Mouse (Mus musculus): ENCODE data around the gene Lrrk1. TPM values are rescaled to one million over a fixed set of nuclear protein-coding genes. Genes with fewer than 3 reads are reported as not detected.

Gene Lrrk1
- polyA plus RNA-seq, 2 experiments = 2.3 to 3.1 TPM

- Histone ChIP-seq H3K27ac (no peak overlapping the region), H3K27me3 (ENCODE audit: control insufficient read depth, insufficient read depth, low read length) (no peaks in the 10 kb centered on the region), H3K4me3 (ENCODE audit: insufficient read depth in 1 of 2, low read depth in 2 of 2, low read length in 2 of 2) (no peak overlapping the region), H3K4me2 (ENCODE audit: low read depth) (no peak overlapping the region), H3K9me3 (ENCODE audit: control insufficient read depth, low read length) (no peaks in the 10 kb centered on the region), H3K9ac (replicated peaks) (no peak overlapping the region), H3K4me1 (replicated peaks; ENCODE audit: control insufficient read depth in 2 of 2, insufficient read depth in 2 of 2, low read length in 1 of 2) (0 out of 4 replicates have a peak, but pooled peaks cover 0 to 2% of the 10 kb centered on the region in 2 experiments), H3K36me3 (replicated peaks; ENCODE audit: control insufficient read depth, insufficient read depth, low read depth) (no peaks in the 10 kb centered on the region)
- WGBS (ENCODE audit: insufficient replicate concordance) = 65% methylated on average over 4 of the region's 4 CpGs
- no peak for DNase-seq (ENCODE audit: low read depth in 3 of 3, low spot score in 3 of 3)
- TF ChIP-seq CTCF (IDR thresholded peaks at IDR 0.05; ENCODE audit: low read depth) = no peak
- no peak for TF ChIP-seq EP300 (IDR thresholded peaks at IDR 0.05; ENCODE audit: low read depth)
- ATAC-seq (ENCODE audit: insufficient read depth) = no peak
These were observed 146.2 kb downstream of the Lrrk1 start for GRCm38 (mm10) chr7:66241855-66242412.

GRCm38 (mm10) chr7:66238157-66238556 lies 150.0 kb downstream of the Lrrk1 start:
- WGBS (ENCODE audit: insufficient replicate concordance) = 89% methylated on average over 3 of the region's 3 CpGs
- ATAC-seq (ENCODE audit: insufficient read depth) (no peak), DNase-seq (ENCODE audit: low read depth in 3 of 3, low spot score in 3 of 3) (no peak)
- TF ChIP-seq CTCF (IDR thresholded peaks at IDR 0.05; ENCODE audit: low read depth) (no peak), EP300 (IDR thresholded peaks at IDR 0.05; ENCODE audit: low read depth) (no peak)
- Histone ChIP-seq H3K27ac (no peak overlapping the region), H3K4me2 (ENCODE audit: low read depth) (no peak overlapping the region), H3K27me3 (ENCODE audit: control insufficient read depth, insufficient read depth, low read length) (no peaks in the 10 kb centered on the region), H3K4me1 (replicated peaks; ENCODE audit: control insufficient read depth in 2 of 2, insufficient read depth in 2 of 2, low read length in 1 of 2) (peaks cover 12% of the 10 kb centered on the region in 2 experiments), H3K9me3 (ENCODE audit: control insufficient read depth, low read length) (no peaks in the 10 kb centered on the region), H3K4me3 (ENCODE audit: insufficient read depth in 1 of 2, low read depth in 2 of 2, low read length in 2 of 2) (no peak overlapping the region), H3K9ac (replicated peaks) (no peak overlapping the region), H3K36me3 (replicated peaks; ENCODE audit: control insufficient read depth, insufficient read depth, low read depth) (no peaks in the 10 kb centered on the region)

GRCm38 (mm10) chr7:66233947-66234516 lies 154.1 kb downstream of the Lrrk1 start:
- ATAC-seq (ENCODE audit: insufficient read depth) (no peak), DNase-seq (ENCODE audit: low read depth in 3 of 3, low spot score in 3 of 3) (no peak)
- H3K27ac ChIP-seq = peak overlapping the region; percentile 86
- no peaks in the 10 kb centered on the region for H3K9me3 ChIP-seq (ENCODE audit: control insufficient read depth, low read length)
- no peak overlapping the region for H3K4me3 ChIP-seq (ENCODE audit: insufficient read depth in 1 of 2, low read depth in 2 of 2, low read length in 2 of 2)
- H3K9ac ChIP-seq (replicated peaks) = peak overlapping the region; percentile 0
- H3K4me2 ChIP-seq (ENCODE audit: low read depth) = 0 out of 2 replicates have a peak overlapping the region, but pooled peaks have one; percentile 42
- no peaks in the 10 kb centered on the region for H3K36me3 ChIP-seq (replicated peaks; ENCODE audit: control insufficient read depth, insufficient read depth, low read depth)
- H3K4me1 ChIP-seq (replicated peaks; ENCODE audit: control insufficient read depth in 2 of 2, insufficient read depth in 2 of 2, low read length in 1 of 2) = peaks cover 25 to 34% of the 10 kb centered on the region in 2 experiments
- 67% methylated on average over 6 of the region's 6 CpGs for WGBS (ENCODE audit: insufficient replicate concordance)
- no peaks in the 10 kb centered on the region for H3K27me3 ChIP-seq (ENCODE audit: control insufficient read depth, insufficient read depth, low read length)
- TF ChIP-seq EP300 (IDR thresholded peaks at IDR 0.05; ENCODE audit: low read depth) (no peak), CTCF (IDR thresholded peaks at IDR 0.05; ENCODE audit: low read depth) (no peak)

- Histone ChIP-seq H3K4me1 (replicated peaks; ENCODE audit: control insufficient read depth in 2 of 2, insufficient read depth in 2 of 2, low read length in 1 of 2) (peaks cover 25 to 34% of the 10 kb centered on the region in 2 experiments), H3K4me2 (ENCODE audit: low read depth) (peak overlapping the region; percentile 42), H3K27me3 (ENCODE audit: control insufficient read depth, insufficient read depth, low read length) (no peaks in the 10 kb centered on the region), H3K9me3 (ENCODE audit: control insufficient read depth, low read length) (no peaks in the 10 kb centered on the region), H3K27ac (peak overlapping the region; percentile 86), H3K36me3 (replicated peaks; ENCODE audit: control insufficient read depth, insufficient read depth, low read depth) (no peaks in the 10 kb centered on the region), H3K4me3 (ENCODE audit: insufficient read depth in 1 of 2, low read depth in 2 of 2, low read length in 2 of 2) (no peak overlapping the region), H3K9ac (replicated peaks) (peak overlapping the region; percentile 0)
- 31% methylated on average over 4 of the region's 4 CpGs for WGBS (ENCODE audit: insufficient replicate concordance)
- ATAC-seq (ENCODE audit: insufficient read depth) (peak; percentile 93), DNase-seq (ENCODE audit: low read depth in 3 of 3, low spot score in 3 of 3) (peak; percentile 78 to 95 (median 80))
- TF ChIP-seq CTCF (IDR thresholded peaks at IDR 0.05; ENCODE audit: low read depth) (0 out of 2 replicates have a peak, but pooled peaks have one; percentile 22), EP300 (IDR thresholded peaks at IDR 0.05; ENCODE audit: low read depth) (peak; percentile 72)
These were observed 154.8 kb downstream of the Lrrk1 start for GRCm38 (mm10) chr7:66233141-66233946.

GRCm38 (mm10) chr7:66231861-66232260 lies 156.3 kb downstream of the Lrrk1 start:
- no peak overlapping the region for H3K4me2 ChIP-seq (ENCODE audit: low read depth)
- H3K27ac ChIP-seq = no peak overlapping the region
- no peaks in the 10 kb centered on the region for H3K36me3 ChIP-seq (replicated peaks; ENCODE audit: control insufficient read depth, insufficient read depth, low read depth)
- H3K9me3 ChIP-seq (ENCODE audit: control insufficient read depth, low read length) = no peaks in the 10 kb centered on the region
- H3K4me1 ChIP-seq (replicated peaks; ENCODE audit: control insufficient read depth in 2 of 2, insufficient read depth in 2 of 2, low read length in 1 of 2) = peaks cover 25 to 34% of the 10 kb centered on the region in 2 experiments
- H3K27me3 ChIP-seq (ENCODE audit: control insufficient read depth, insufficient read depth, low read length) = no peaks in the 10 kb centered on the region
- DNase-seq (ENCODE audit: low read depth in 3 of 3, low spot score in 3 of 3) = no peak
- WGBS (ENCODE audit: insufficient replicate concordance) = 79% methylated on average over 4 of the region's 4 CpGs
- no peak overlapping the region for H3K9ac ChIP-seq (replicated peaks)
- H3K4me3 ChIP-seq (ENCODE audit: insufficient read depth in 1 of 2, low read depth in 2 of 2, low read length in 2 of 2) = no peak overlapping the region
- ATAC-seq (ENCODE audit: insufficient read depth) = no peak
- TF ChIP-seq CTCF (IDR thresholded peaks at IDR 0.05; ENCODE audit: low read depth) (no peak), EP300 (IDR thresholded peaks at IDR 0.05; ENCODE audit: low read depth) (no peak)

Data from liver, embryonic 14.5 days (tissue).